Mouse (Mus musculus): ENCODE data around the gene Dmpk. TPM values are rescaled to one million over a fixed set of nuclear protein-coding genes. Genes with fewer than 3 reads are reported as not detected.

Gene Dmpk
- polyA plus RNA-seq, 1 experiment from 2014 or later: 10.9 TPM

GRCm38 (mm10) chr7:19103741-19104140 lies 20.1 kb downstream of the Dmpk start:
- ATAC-seq (ENCODE audit: low FRiP score, low read depth): no peak
- H3K4me1 ChIP-seq (replicated peaks): no peaks in the 10 kb centered on the region

GRCm38 (mm10) chr7:19104486-19104885 lies 20.8 kb downstream of the Dmpk start:
- no peak overlapping the region for H3K27ac ChIP-seq (replicated peaks)
- H3K27me3 ChIP-seq: no peaks in the 10 kb centered on the region
- 82% methylated on average over 2 of the region's 2 CpGs for WGBS
- ATAC-seq (ENCODE audit: low FRiP score, low read depth): no peak
- 0 out of 2 replicates have a peak, but pooled peaks cover 3% of the 10 kb centered on the region for H3K9me3 ChIP-seq
- H3K4me2 ChIP-seq: no peak overlapping the region
- H3K4me3 ChIP-seq: no peak overlapping the region
- no peak overlapping the region for H3K9ac ChIP-seq
- no peaks in the 10 kb centered on the region for H3K4me1 ChIP-seq (replicated peaks)
- peaks cover 18% of the 10 kb centered on the region; the same call in 1 of the 2 replicates for H3K36me3 ChIP-seq

More at GRCm38 (mm10) chr7:19103741-19104140, 20.1 kb downstream of the Dmpk start:
- H3K27ac ChIP-seq (replicated peaks): no peak overlapping the region
- H3K4me2 ChIP-seq: no peak overlapping the region
- H3K36me3 ChIP-seq: peaks cover 18% of the 10 kb centered on the region; the same call in 1 of the 2 replicates
- 0 out of 2 replicates have a peak, but pooled peaks cover 3% of the 10 kb centered on the region for H3K9me3 ChIP-seq
- H3K27me3 ChIP-seq: no peaks in the 10 kb centered on the region
- no peak overlapping the region for H3K4me3 ChIP-seq
- H3K9ac ChIP-seq: no peak overlapping the region

- H3K27ac ChIP-seq (replicated peaks): no peak overlapping the region
- 64% methylated on average over 3 of the region's 3 CpGs for WGBS
- no peak for ATAC-seq (ENCODE audit: low FRiP score, low read depth)
Measured at GRCm38 (mm10) chr7:19107436-19107835, 23.8 kb downstream of the Dmpk start.

GRCm38 (mm10) chr7:19109565-19109964 lies 25.9 kb downstream of the Dmpk start:
- Histone ChIP-seq H3K9ac (no peak overlapping the region), H3K9me3 (no peaks in the 10 kb centered on the region), H3K27ac (replicated peaks) (no peak overlapping the region), H3K4me3 (no peak overlapping the region), H3K36me3 (no peaks in the 10 kb centered on the region), H3K4me1 (replicated peaks) (no peaks in the 10 kb centered on the region), H3K27me3 (0 out of 2 replicates have a peak, but pooled peaks cover 3% of the 10 kb centered on the region), H3K4me2 (no peak overlapping the region)
- WGBS: 94% methylated on average over 1 of the region's 1 CpGs
- no peak for ATAC-seq (ENCODE audit: low FRiP score, low read depth)

More at GRCm38 (mm10) chr7:19107436-19107835, 23.8 kb downstream of the Dmpk start:
- peaks cover 18% of the 10 kb centered on the region; the same call in 1 of the 2 replicates for H3K36me3 ChIP-seq
- no peak overlapping the region for H3K4me2 ChIP-seq
- H3K4me3 ChIP-seq: no peak overlapping the region
- no peaks in the 10 kb centered on the region for H3K27me3 ChIP-seq
- H3K4me1 ChIP-seq (replicated peaks): no peaks in the 10 kb centered on the region
- no peak overlapping the region for H3K9ac ChIP-seq
- H3K9me3 ChIP-seq: 0 out of 2 replicates have a peak, but pooled peaks cover 3% of the 10 kb centered on the region

- Histone ChIP-seq H3K36me3 (no peaks in the 10 kb centered on the region), H3K4me1 (replicated peaks) (peaks cover 28% of the 10 kb centered on the region), H3K9ac (peak within 1 kb of the TSS; percentile 7; the same call in 1 of the 2 replicates), H3K4me3 (peak within 1 kb of the TSS; percentile 38), H3K9me3 (no peaks in the 10 kb centered on the region), H3K27me3 (0 out of 2 replicates have a peak, but pooled peaks cover 2% of the 10 kb centered on the region), H3K4me2 (peak within 1 kb of the TSS; percentile 69), H3K27ac (replicated peaks) (peak within 1 kb of the TSS; percentile 33; the same call in 1 of the 2 replicates)
- 15% methylated on average over 64 of the region's 64 CpGs for WGBS
- peak; percentile 75 for ATAC-seq (ENCODE audit: low FRiP score, low read depth)
Measured at GRCm38 (mm10) chr7:19118028-19118771, 34.6 kb downstream of the Dmpk start, which contains the start of gene Gm4969. Gene Gm4969, minus strand, starts transcription at chr7:19118368.

GRCm38 (mm10) chr7:19119083-19119482 lies 35.4 kb downstream of the Dmpk start:
- Histone ChIP-seq H3K9ac (no peak overlapping the region), H3K27ac (replicated peaks) (peak overlapping the region; percentile 33; the same call in 1 of the 2 replicates), H3K4me1 (replicated peaks) (peaks cover 28% of the 10 kb centered on the region), H3K4me2 (peak overlapping the region; percentile 69), H3K4me3 (no peak overlapping the region), H3K9me3 (no peaks in the 10 kb centered on the region), H3K27me3 (no peaks in the 10 kb centered on the region), H3K36me3 (no peaks in the 10 kb centered on the region)
- peak; percentile 10; the same call in 1 of the 2 replicates for ATAC-seq (ENCODE audit: low FRiP score, low read depth)
- WGBS: 92% methylated on average over 8 of the region's 8 CpGs

- Histone ChIP-seq H3K27ac (replicated peaks) (peak within 1 kb of the TSS; percentile 75), H3K9ac (peak within 1 kb of the TSS; percentile 81), H3K4me1 (replicated peaks) (peaks cover 28% of the 10 kb centered on the region), H3K4me2 (peak within 1 kb of the TSS; percentile 69), H3K9me3 (no peaks in the 10 kb centered on the region), H3K36me3 (no peaks in the 10 kb centered on the region), H3K4me3 (peak within 1 kb of the TSS; percentile 69), H3K27me3 (no peaks in the 10 kb centered on the region)
- peak; percentile 91 for ATAC-seq (ENCODE audit: low FRiP score, low read depth)
- WGBS: 3% methylated on average over 34 of the region's 34 CpGs
Measured at GRCm38 (mm10) chr7:19119631-19120429, 36.2 kb downstream of the Dmpk start, which contains the start of gene Fbxo46. Gene Fbxo46, plus strand, starts transcription at chr7:19119859.

GRCm38 (mm10) chr7:19121686-19122085 lies 38.0 kb downstream of the Dmpk start:
- ATAC-seq (ENCODE audit: low FRiP score, low read depth): no peak
- no peak overlapping the region for H3K27ac ChIP-seq (replicated peaks)
- no peaks in the 10 kb centered on the region for H3K36me3 ChIP-seq
- H3K4me3 ChIP-seq: no peak overlapping the region
- no peak overlapping the region for H3K4me2 ChIP-seq
- no peak overlapping the region for H3K9ac ChIP-seq
- peaks cover 28% of the 10 kb centered on the region for H3K4me1 ChIP-seq (replicated peaks)
- no peaks in the 10 kb centered on the region for H3K9me3 ChIP-seq
- 96% methylated on average over 4 of the region's 4 CpGs for WGBS
- no peaks in the 10 kb centered on the region for H3K27me3 ChIP-seq

- 88% methylated on average over 6 of the region's 6 CpGs for WGBS
- Histone ChIP-seq H3K27me3 (no peaks in the 10 kb centered on the region), H3K27ac (replicated peaks) (no peak overlapping the region), H3K9me3 (no peaks in the 10 kb centered on the region), H3K4me1 (replicated peaks) (peaks cover 17% of the 10 kb centered on the region), H3K9ac (no peak overlapping the region), H3K36me3 (no peaks in the 10 kb centered on the region), H3K4me2 (no peak overlapping the region), H3K4me3 (no peak overlapping the region)
- no peak for ATAC-seq (ENCODE audit: low FRiP score, low read depth)
Measured at GRCm38 (mm10) chr7:19124713-19125112, 41.1 kb downstream of the Dmpk start.

- WGBS: 92% methylated on average over 5 of the region's 5 CpGs
- peaks cover 18% of the 10 kb centered on the region for H3K4me1 ChIP-seq (replicated peaks)
- no peaks in the 10 kb centered on the region for H3K27me3 ChIP-seq
- no peak overlapping the region for H3K27ac ChIP-seq (replicated peaks)
- no peak overlapping the region for H3K9ac ChIP-seq
- no peak overlapping the region for H3K4me3 ChIP-seq
- ATAC-seq (ENCODE audit: low FRiP score, low read depth): no peak
- no peaks in the 10 kb centered on the region for H3K9me3 ChIP-seq
- no peak overlapping the region for H3K4me2 ChIP-seq
- H3K36me3 ChIP-seq: no peaks in the 10 kb centered on the region
Measured at GRCm38 (mm10) chr7:19127744-19128143, 44.1 kb downstream of the Dmpk start.

- no peaks in the 10 kb centered on the region for H3K9me3 ChIP-seq
- H3K4me2 ChIP-seq: no peak overlapping the region
- H3K27me3 ChIP-seq: no peaks in the 10 kb centered on the region
- no peak overlapping the region for H3K4me3 ChIP-seq
- peaks cover 18% of the 10 kb centered on the region for H3K4me1 ChIP-seq (replicated peaks)
- H3K27ac ChIP-seq (replicated peaks): no peak overlapping the region
- H3K9ac ChIP-seq: no peak overlapping the region
- 91% methylated on average over 5 of the region's 5 CpGs for WGBS
- no peaks in the 10 kb centered on the region; the same call in 1 of the 2 replicates for H3K36me3 ChIP-seq
- no peak for ATAC-seq (ENCODE audit: low FRiP score, low read depth)
Measured at GRCm38 (mm10) chr7:19129396-19129795, 45.7 kb downstream of the Dmpk start.

Measured in hindbrain, embryonic 15.5 days (tissue).